In the genomic region with DNA sequence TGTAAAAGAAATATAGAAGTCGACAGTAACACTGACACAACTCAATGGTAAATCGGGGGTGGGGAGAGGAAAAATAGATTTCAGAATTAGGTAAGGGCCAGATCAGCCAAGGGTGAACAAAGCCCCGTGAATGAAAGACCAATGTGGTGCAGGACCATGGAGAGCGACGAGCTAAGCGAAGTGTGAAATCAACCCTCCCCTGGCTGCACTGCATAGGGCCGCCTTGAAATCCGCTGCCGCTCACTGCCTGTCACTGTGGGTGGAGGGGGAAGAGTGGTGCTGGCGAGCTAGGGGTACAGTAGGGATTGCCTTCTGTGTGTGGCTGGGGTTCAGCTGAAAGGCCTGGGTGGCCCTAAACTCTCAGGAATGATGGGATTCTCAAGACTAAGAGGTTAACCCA, we compare ENCODE assay signal across 8 mouse cellular contexts.
DNase-seq lines count a peak whose midpoint lies in the region; ATAC-seq and TF ChIP-seq lines count a peak whose summit lies in the region.

No protein-coding gene starts in this region.

- H3K4me1 ChIP-seq in lung, postnatal 0 days (ENCODE audit: insufficient read depth, low read depth, low read length) = no peaks in the 10 kb centered on the region
- no peaks in the 10 kb centered on the region for H3K4me1 ChIP-seq in forebrain, postnatal 0 days (ENCODE audit: insufficient read depth)
- H3K4me1 ChIP-seq in intestine, postnatal 0 days (replicated peaks; ENCODE audit: control insufficient read depth, insufficient read depth, low read length) = no peaks in the 10 kb centered on the region

- H3K9ac ChIP-seq in lung, postnatal 0 days (replicated peaks; ENCODE audit: low read depth) = no peak overlapping the region
- no peak overlapping the region for H3K9ac ChIP-seq in forebrain, postnatal 0 days
- no peak overlapping the region for H3K9ac ChIP-seq in intestine, postnatal 0 days (ENCODE audit: low read depth, low read length)

- no peak for TF ChIP-seq EP300 in lung, postnatal 0 days (IDR thresholded peaks at IDR 0.05)

- intact Hi-C loops in left cerebral cortex, postnatal 14 days (cut with DNase I) = no loop called here

- ATAC-seq in lung, postnatal 0 days = peak; percentile 56; the same call in 1 of the 2 replicates
- 0 out of 2 replicates have a peak, but pooled peaks have one; percentile 42 for ATAC-seq in forebrain, postnatal 0 days
- ATAC-seq in intestine, postnatal 0 days = no peak

- WGBS in lung, postnatal 0 days = 10% methylated on average over 10 of the region's 10 CpGs
- 17% methylated on average over 10 of the region's 10 CpGs for WGBS in forebrain, postnatal 0 days
- WGBS in intestine, postnatal 0 days = 12% methylated on average over 10 of the region's 10 CpGs

- no peaks in the 10 kb centered on the region for H3K27me3 ChIP-seq in lung, postnatal 0 days (replicated peaks; ENCODE audit: insufficient read depth, low read length)
- no peaks in the 10 kb centered on the region for H3K27me3 ChIP-seq in forebrain, postnatal 0 days (ENCODE audit: insufficient read depth, low read length)
- H3K27me3 ChIP-seq in intestine, postnatal 0 days (replicated peaks; ENCODE audit: control insufficient read depth, insufficient read depth, low read length) = no peaks in the 10 kb centered on the region

- DNase-seq in lung, postnatal 0 days (ENCODE audit: low spot score) = peak; percentile 71
- DNase-seq in lung, adult 18-20 months = no peak
- DNase-seq in adrenal gland, postnatal 10 days = peak; percentile 73
- DNase-seq in forebrain, postnatal 0 days = peak; percentile 24
- peak; percentile 63 for DNase-seq in kidney, postnatal 14 days
- peak; percentile 49 for DNase-seq in ovary, postnatal 14 days (ENCODE audit: low spot score)
- DNase-seq in left cerebral cortex, postnatal 14 days (ENCODE audit: low spot score in 2 of 2) = no peak

- no peak overlapping the region for H3K4me2 ChIP-seq in lung, postnatal 0 days (replicated peaks; ENCODE audit: low read depth, low read length)
- no peak overlapping the region for H3K4me2 ChIP-seq in forebrain, postnatal 0 days (ENCODE audit: low read depth)
- no peak overlapping the region for H3K4me2 ChIP-seq in intestine, postnatal 0 days (replicated peaks; ENCODE audit: low read depth)

- no peak overlapping the region for H3K4me3 ChIP-seq in lung, postnatal 0 days (ENCODE audit: low read depth, low read length)
- no peak overlapping the region for H3K4me3 ChIP-seq in forebrain, postnatal 0 days (ENCODE audit: low read depth, low read length)
- H3K4me3 ChIP-seq in intestine, postnatal 0 days (ENCODE audit: low read depth, low read length) = no peak overlapping the region

- TF ChIP-seq CTCF in lung, postnatal 0 days (IDR thresholded peaks at IDR 0.05) = no peak
- no peak for TF ChIP-seq CTCF in forebrain, postnatal 0 days (IDR thresholded peaks at IDR 0.05; ENCODE audit: low read depth)
- no peak for TF ChIP-seq CTCF in intestine, postnatal 0 days (IDR thresholded peaks at IDR 0.05; ENCODE audit: low read depth)

- no peaks in the 10 kb centered on the region for H3K36me3 ChIP-seq in lung, postnatal 0 days (ENCODE audit: insufficient read depth, low read length)
- H3K36me3 ChIP-seq in forebrain, postnatal 0 days (ENCODE audit: insufficient read depth) = no peaks in the 10 kb centered on the region
- no peaks in the 10 kb centered on the region for H3K36me3 ChIP-seq in intestine, postnatal 0 days (ENCODE audit: control insufficient read depth, insufficient read depth)

- no peaks in the 10 kb centered on the region for H3K9me3 ChIP-seq in lung, postnatal 0 days (ENCODE audit: low read length)
- no peaks in the 10 kb centered on the region for H3K9me3 ChIP-seq in forebrain, postnatal 0 days (ENCODE audit: low read length)
- no peaks in the 10 kb centered on the region for H3K9me3 ChIP-seq in intestine, postnatal 0 days (ENCODE audit: control insufficient read depth)

- no peak overlapping the region for H3K27ac ChIP-seq in lung, postnatal 0 days (ENCODE audit: low read length)
- no peak overlapping the region for H3K27ac ChIP-seq in forebrain, postnatal 0 days (ENCODE audit: low read depth, low read length)
- H3K27ac ChIP-seq in intestine, postnatal 0 days (ENCODE audit: low read depth, low read length) = no peak overlapping the region

Comparison
In these comparisons a context has a peak if more than half of its experiments do, and no peak if none do; other contexts are left out.
1. DNase-seq: peak in lung, postnatal 0 days (single experiment), adrenal gland, postnatal 10 days (single experiment), forebrain, postnatal 0 days (single experiment), kidney, postnatal 14 days (single experiment) and ovary, postnatal 14 days (single experiment); none in lung, adult 18-20 months (0 of 2) and left cerebral cortex, postnatal 14 days (0 of 2).